Mouse (Mus musculus) liver, embryonic 11.5 days (tissue): ENCODE data around the gene Cyp4b1. TPM values are rescaled to one million over a fixed set of nuclear protein-coding genes. Genes with fewer than 3 reads are reported as not detected.
"Not testable (repeated sequence)": the region's sequence is repeated elsewhere in the genome, so short reads cannot be mapped to it uniquely, and the experiment has no call there.

Source experiments
- ATAC-seq: fragments of 200-750 bp; cut with Nextera tagmentation; replicated peaks from 2 replicates; pipeline ENCODE4 v1.8.0; 2017; ENCODE audit warnings: moderate number of reproducible peaks, mild to moderate bottlenecking, moderate TSS enrichment, moderate library complexity; ENCODE audit not compliant: low FRiP score
- DNase-seq: peaks from one replicate; pipeline ENCODE4 v3.0.0-alpha.2; 2017; ENCODE audit warnings: low spot score
- H3K27ac ChIP-seq: fragments of 300-500 bp; sonication (generic); 2 replicates; pipeline ENCODE4 v1.5.1; 2014; ENCODE audit warnings: mild to moderate bottlenecking, low read depth, low read length, control low read depth
- H3K27me3 ChIP-seq: fragments of 300-500 bp; sonication (generic); replicated peaks from 2 replicates; pipeline ENCODE4 v1.6.1; 2014; ENCODE audit warnings: low read length, mixed read lengths; ENCODE audit not compliant: control insufficient read depth, insufficient read depth
- H3K36me3 ChIP-seq: fragments of 300-500 bp; sonication (generic); 2 replicates; pipeline ENCODE4 v1.6.1; 2014; ENCODE audit warnings: mild to moderate bottlenecking, low read length, moderate library complexity, mixed read lengths; ENCODE audit not compliant: control insufficient read depth, insufficient read depth
- H3K4me1 ChIP-seq: fragments of 300-500 bp; sonication (generic); replicated peaks from 2 replicates; pipeline ENCODE4 v1.6.1; 2014; ENCODE audit warnings: low read length, mixed read lengths; ENCODE audit not compliant: control insufficient read depth, insufficient read depth
- H3K4me2 ChIP-seq: fragments of 300-500 bp; sonication (generic); 2 replicates; pipeline ENCODE4 v1.6.1; 2014; ENCODE audit warnings: mild to moderate bottlenecking, control low read depth, moderate library complexity
- H3K4me3 ChIP-seq: fragments of 300-500 bp; sonication (generic); 2 replicates; pipeline ENCODE4 v1.5.1; 2014; ENCODE audit warnings: low read depth, low read length, control low read depth
- H3K9ac ChIP-seq: fragments of 300-500 bp; sonication (generic); 2 replicates; pipeline ENCODE4 v1.6.1; 2014; ENCODE audit warnings: low read depth, low read length, control low read depth
- H3K9me3 ChIP-seq: fragments of 300-500 bp; sonication (generic); 2 replicates; pipeline ENCODE4 v1.6.1; 2016; ENCODE audit warnings: low read length, inconsistent platforms, mixed read lengths; ENCODE audit not compliant: control insufficient read depth
- WGBS: fragments of 180-500 bp; shearing (Covaris S2); extraction: QIAGEN DNeasy Blood & Tissue Kit; methylation state at CpG from one replicate; pipeline ENCODE4 v1.1.7; 2014; 5-methylcytosine and 5-hydroxymethylcytosine counted together
- polyA plus RNA-seq: library from polyadenylated mRNA; unstranded; fragments of >200 nt; fragmentation: Nextera tagmentation; extraction: Ambion mirVana; gene quantifications from 2 replicates; pipeline ENCODE4 v1.2.1, GENCODE M21; 2014

The Cyp4b1 gene
- polyA plus RNA-seq = 0.71 TPM in 2 replicates

GRCm38 (mm10) chr4:115647580-115647979, at the start of gene Cyp4b1:
TSS of gene Cyp4b1 (minus strand) at chr4:115647723.
- Histone ChIP-seq H3K4me3 (no peak within 1 kb of the TSS), H3K9ac (no peak within 1 kb of the TSS), H3K4me1 (no peaks in the 10 kb centered on the region), H3K27ac (no peak within 1 kb of the TSS), H3K4me2 (no peak within 1 kb of the TSS), H3K27me3 (no peaks in the 10 kb centered on the region), H3K36me3 (no peaks in the 10 kb centered on the region), H3K9me3 (no peaks in the 10 kb centered on the region)
- ATAC-seq = no peak
- 83% methylated on average over 9 of the region's 9 CpGs for WGBS
- DNase-seq = no peak

- Histone ChIP-seq H3K9ac (no peak overlapping the region), H3K4me2 (no peak overlapping the region), H3K9me3 (no peaks in the 10 kb centered on the region), H3K27ac (no peak overlapping the region), H3K4me3 (no peak overlapping the region), H3K27me3 (no peaks in the 10 kb centered on the region), H3K36me3 (no peaks in the 10 kb centered on the region), H3K4me1 (no peaks in the 10 kb centered on the region)
- DNase-seq = no peak
- ATAC-seq = no peak
- WGBS = 67% methylated on average over 4 of the region's 4 CpGs
Observed at GRCm38 (mm10) chr4:115686299-115686698, 38.8 kb upstream of the Cyp4b1 start.

- Histone ChIP-seq H3K27ac (no peak overlapping the region), H3K36me3 (no peaks in the 10 kb centered on the region), H3K4me2 (no peak overlapping the region), H3K4me3 (no peak overlapping the region), H3K9me3 (no peaks in the 10 kb centered on the region), H3K9ac (no peak overlapping the region), H3K27me3 (no peaks in the 10 kb centered on the region), H3K4me1 (peaks cover 7% of the 10 kb centered on the region; the same call in 1 of the 2 replicates)
- no peak for DNase-seq
- no peak for ATAC-seq
Observed at GRCm38 (mm10) chr4:115659190-115659589, 11.7 kb upstream of the Cyp4b1 start.

GRCm38 (mm10) chr4:115657867-115658249, 10.3 kb upstream of the Cyp4b1 start:
- Histone ChIP-seq H3K4me3 (no peak overlapping the region), H3K9me3 (no peaks in the 10 kb centered on the region), H3K4me2 (peak overlapping the region; percentile 88), H3K9ac (no peak overlapping the region), H3K27me3 (no peaks in the 10 kb centered on the region), H3K27ac (no peak overlapping the region), H3K36me3 (no peaks in the 10 kb centered on the region), H3K4me1 (peaks cover 7% of the 10 kb centered on the region; the same call in 1 of the 2 replicates)
- DNase-seq = no peak
- peak; percentile 60; the same call in 1 of the 2 replicates for ATAC-seq

GRCm38 (mm10) chr4:115657104-115657866, 9.8 kb upstream of the Cyp4b1 start:
- H3K27me3 ChIP-seq = no peaks in the 10 kb centered on the region
- H3K9me3 ChIP-seq = no peaks in the 10 kb centered on the region
- peak overlapping the region; percentile 54 for H3K9ac ChIP-seq
- peaks cover 7% of the 10 kb centered on the region; the same call in 1 of the 2 replicates for H3K4me1 ChIP-seq
- peak; percentile 69 for DNase-seq
- peak; percentile 81 for ATAC-seq
- H3K4me2 ChIP-seq = peak overlapping the region; percentile 88
- peak overlapping the region; percentile 62; the same call in 1 of the 2 replicates for H3K27ac ChIP-seq
- WGBS = under 1% methylated on average over 34 of the region's 34 CpGs
- H3K36me3 ChIP-seq = no peaks in the 10 kb centered on the region
- peak overlapping the region; percentile 53 for H3K4me3 ChIP-seq

DNA sequence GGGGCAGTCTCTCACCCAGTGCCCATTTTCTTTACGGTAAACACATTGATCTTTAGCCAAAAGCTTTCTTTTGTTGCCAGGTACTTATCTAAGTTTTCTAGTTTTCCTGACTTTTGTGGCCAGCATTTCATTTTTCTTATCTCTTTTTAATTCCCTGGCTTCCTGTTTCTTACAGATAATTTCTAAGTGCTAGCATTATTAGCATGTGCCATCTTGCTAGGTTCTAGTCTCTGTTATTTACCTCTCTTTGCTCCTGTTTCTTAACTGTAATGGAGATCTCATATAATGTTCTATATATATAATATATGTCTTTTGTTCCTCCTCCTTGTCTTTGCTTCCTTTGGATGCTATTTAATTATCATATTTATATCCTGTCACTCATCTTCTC, 9.0 kb upstream of the Cyp4b1 start:
- not testable (repeated sequence) for H3K4me3 ChIP-seq, H3K27ac ChIP-seq, H3K4me2 ChIP-seq, H3K36me3 ChIP-seq, ATAC-seq, H3K9ac ChIP-seq, H3K9me3 ChIP-seq, H3K27me3 ChIP-seq, DNase-seq, H3K4me1 ChIP-seq
- WGBS = 43% methylated on average over 1 of the region's 1 CpGs

- not testable (repeated sequence) for H3K36me3 ChIP-seq, H3K4me1 ChIP-seq, DNase-seq, ATAC-seq, H3K9ac ChIP-seq, H3K4me2 ChIP-seq, H3K27ac ChIP-seq, H3K27me3 ChIP-seq, H3K9me3 ChIP-seq, H3K4me3 ChIP-seq
- 61% methylated on average over 7 of the region's 7 CpGs for WGBS
Observed at GRCm38 (mm10) chr4:115655841-115656534, 8.5 kb upstream of the Cyp4b1 start.

- H3K27me3 ChIP-seq = no peaks in the 10 kb centered on the region
- H3K9me3 ChIP-seq = no peaks in the 10 kb centered on the region
- H3K36me3 ChIP-seq = no peaks in the 10 kb centered on the region
- H3K9ac ChIP-seq = no peak overlapping the region
- ATAC-seq (no peak), DNase-seq (no peak)
- 78% methylated on average over 5 of the region's 5 CpGs for WGBS
- no peak overlapping the region for H3K27ac ChIP-seq
- no peaks in the 10 kb centered on the region for H3K4me1 ChIP-seq
- H3K4me3 ChIP-seq = no peak overlapping the region
- H3K4me2 ChIP-seq = no peak overlapping the region
Observed at GRCm38 (mm10) chr4:115650866-115651265, 3.3 kb upstream of the Cyp4b1 start.

DNA sequence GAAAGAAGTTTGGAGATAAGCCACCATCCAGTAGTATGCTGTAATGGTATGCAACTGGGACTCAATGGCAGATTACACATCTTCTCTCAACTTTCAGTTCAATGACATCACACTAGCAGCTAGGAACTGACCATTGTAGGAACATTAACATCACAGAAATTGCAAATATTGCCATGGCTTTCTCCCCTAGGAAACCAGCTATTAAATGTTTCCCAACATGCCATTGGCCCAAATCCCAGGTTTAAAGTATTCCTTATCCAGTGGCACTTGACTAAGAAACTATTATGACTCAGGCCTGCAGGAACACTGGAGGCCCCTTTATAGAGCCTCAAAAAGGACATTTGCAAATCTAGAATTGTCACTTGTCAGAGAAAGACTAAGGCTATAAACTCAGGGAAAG, 1.8 kb upstream of the Cyp4b1 start:
- no peaks in the 10 kb centered on the region for H3K27me3 ChIP-seq
- H3K27ac ChIP-seq = no peak overlapping the region
- no peak overlapping the region for H3K4me2 ChIP-seq
- H3K36me3 ChIP-seq = no peaks in the 10 kb centered on the region
- DNase-seq (no peak), ATAC-seq (no peak)
- H3K4me3 ChIP-seq = no peak overlapping the region
- H3K4me1 ChIP-seq = no peaks in the 10 kb centered on the region
- H3K9ac ChIP-seq = no peak overlapping the region
- H3K9me3 ChIP-seq = no peaks in the 10 kb centered on the region
